Mouse (Mus musculus): ENCODE data around the gene Lpar2.

Gene Lpar2

GRCm38 (mm10) chr8:69808094-69808863 is 13.9 kb upstream of the Lpar2 start, which contains the start of gene Gmip:
Gene Gmip (plus strand): TSS chr8:69808679.
- peak; percentile 87 for DNase-seq

GRCm38 (mm10) chr8:69808864-69809403 is 13.3 kb upstream of the Lpar2 start:
- DNase-seq = no peak

- DNase-seq = no peak
These were observed 12.4 kb upstream of the Lpar2 start for GRCm38 (mm10) chr8:69809820-69810219.

GRCm38 (mm10) chr8:69814881-69815280 is 7.3 kb upstream of the Lpar2 start:
- DNase-seq = no peak

GRCm38 (mm10) chr8:69815396-69815795 is 6.8 kb upstream of the Lpar2 start:
- DNase-seq = no peak

GRCm38 (mm10) chr8:69820466-69820865 is 1.8 kb upstream of the Lpar2 start:
- DNase-seq = no peak

- DNase-seq = peak; percentile 55
These were observed 251 bp upstream of the Lpar2 start for GRCm38 (mm10) chr8:69821971-69822385.

GRCm38 (mm10) chr8:69826371-69826770 is 4.1 kb downstream of the Lpar2 start:
- DNase-seq = no peak

- peak; percentile 88 for DNase-seq
These were observed 10.1 kb downstream of the Lpar2 start, which contains the start of gene Pbx4 for GRCm38 (mm10) chr8:69832298-69832853. Gene Pbx4 (plus strand): TSS chr8:69832491.

GRCm38 (mm10) chr8:69837057-69837682 is 14.9 kb downstream of the Lpar2 start:
- no peak for DNase-seq

- DNase-seq = no peak
These were observed 25.2 kb downstream of the Lpar2 start for GRCm38 (mm10) chr8:69847167-69848065.

- DNase-seq = peak; percentile 45
These were observed 26.7 kb downstream of the Lpar2 start for GRCm38 (mm10) chr8:69848951-69849350.

GRCm38 (mm10) chr8:69849899-69850298 is 27.7 kb downstream of the Lpar2 start:
- peak; percentile 64 for DNase-seq

GRCm38 (mm10) chr8:69850926-69851506 is 28.8 kb downstream of the Lpar2 start:
- peak; percentile 72 for DNase-seq

GRCm38 (mm10) chr8:69853869-69854268 is 31.6 kb downstream of the Lpar2 start:
- DNase-seq = no peak

GRCm38 (mm10) chr8:69860807-69861206 is 38.6 kb downstream of the Lpar2 start:
- no peak for DNase-seq

GRCm38 (mm10) chr8:69861251-69861650 is 39.0 kb downstream of the Lpar2 start:
- DNase-seq = no peak

GRCm38 (mm10) chr8:69863387-69864020 is 41.3 kb downstream of the Lpar2 start:
- DNase-seq = no peak

GRCm38 (mm10) chr8:69864180-69864579 is 42.0 kb downstream of the Lpar2 start:
- no peak for DNase-seq

GRCm38 (mm10) chr8:69867696-69868326 is 45.6 kb downstream of the Lpar2 start:
- DNase-seq = no peak
